Comparison of ENCODE assay signal across 8 mouse cellular contexts in the genomic region with DNA sequence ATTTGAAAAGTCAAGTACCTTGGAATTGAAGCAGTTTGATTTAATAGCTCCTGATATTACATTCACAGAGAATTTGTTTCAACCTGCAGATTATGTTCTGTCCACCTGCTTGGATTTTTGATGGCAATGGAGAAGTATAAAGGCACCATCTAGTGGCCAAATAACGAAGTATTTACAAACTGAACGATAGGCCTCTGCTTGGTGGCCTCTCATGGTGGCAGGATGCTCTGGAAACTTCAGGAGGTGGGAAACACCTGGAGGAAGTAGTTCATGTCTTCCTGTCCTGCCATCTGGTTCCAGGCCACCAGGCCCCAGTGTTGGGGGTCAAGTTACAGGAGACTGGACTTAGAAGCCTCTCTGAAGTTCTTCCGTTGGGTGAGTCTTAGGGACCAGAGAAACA. TPM values are rescaled to one million over a fixed set of nuclear protein-coding genes. Genes with fewer than 3 reads are reported as not detected.
DNase-seq lines count a peak whose midpoint lies in the region; ATAC-seq and TF ChIP-seq lines count a peak whose summit lies in the region.

No protein-coding gene starts in this region.

- TF ChIP-seq CTCF in heart, postnatal 0 days (IDR thresholded peaks at IDR 0.05; ENCODE audit: low read depth), result peak; percentile 70

- 25% methylated on average over 3 of the region's 3 CpGs for WGBS in heart, postnatal 0 days
- WGBS in embryonic facial prominence, embryonic 14.5 days, result 28% methylated on average over 3 of the region's 3 CpGs

- no peak for ATAC-seq in heart, postnatal 0 days (ENCODE audit: insufficient read depth, low read depth)
- ATAC-seq in embryonic facial prominence, embryonic 14.5 days (ENCODE audit: low read depth), result no peak

- no peak overlapping the region for H3K4me2 ChIP-seq in heart, postnatal 0 days (ENCODE audit: low read depth, low read length)
- no peak overlapping the region for H3K4me2 ChIP-seq in embryonic facial prominence, embryonic 14.5 days (ENCODE audit: low read depth, low read length)

- no peak overlapping the region for H3K4me3 ChIP-seq in heart, postnatal 0 days (ENCODE audit: low read depth, low read length)
- H3K4me3 ChIP-seq in embryonic facial prominence, embryonic 14.5 days (ENCODE audit: low read depth, low read length), result no peak overlapping the region

- no peak overlapping the region for H3K27ac ChIP-seq in heart, postnatal 0 days (ENCODE audit: low read depth)
- no peak overlapping the region for H3K27ac ChIP-seq in embryonic facial prominence, embryonic 14.5 days (replicated peaks; ENCODE audit: low read depth, low read length)

- TF ChIP-seq EP300 in heart, postnatal 0 days (IDR thresholded peaks at IDR 0.05; ENCODE audit: low read depth), result peak; percentile 84; the same call in 1 of the 2 replicates

- intact Hi-C loops in heart, postnatal 36 days (cut with DNase I), result loop anchor here (1.0 to 5.0 kb wide), 2 partner anchors 170 to 186 kb away; no protein-coding TSS in a partner anchor

- H3K4me1 ChIP-seq in heart, postnatal 0 days (ENCODE audit: control insufficient read depth, insufficient read depth), result no peaks in the 10 kb centered on the region
- no peaks in the 10 kb centered on the region for H3K4me1 ChIP-seq in embryonic facial prominence, embryonic 14.5 days (ENCODE audit: control insufficient read depth, insufficient read depth, low read length)

- no peaks in the 10 kb centered on the region for H3K36me3 ChIP-seq in heart, postnatal 0 days (replicated peaks; ENCODE audit: control insufficient read depth, insufficient read depth, low read length)
- H3K36me3 ChIP-seq in embryonic facial prominence, embryonic 14.5 days (ENCODE audit: control insufficient read depth, insufficient read depth, low read length), result no peaks in the 10 kb centered on the region

- peak; percentile 23 for DNase-seq in heart, postnatal 0 days (ENCODE audit: low spot score)
- no peak for DNase-seq in heart, postnatal 36 days
- DNase-seq in 3T3-L1 (ENCODE audit: low read depth, low spot score), result peak; percentile 60
- DNase-seq in Muller cell, postnatal 12 days (ENCODE audit: inconsistent ontology term), result peak; percentile 15
- DNase-seq in embryonic facial prominence, embryonic 14.5 days (ENCODE audit: low spot score), result peak; percentile 66
- peak; percentile 8 to 42 for DNase-seq in left cerebral cortex, adult 9 months (ENCODE audit: low spot score in 2 of 2)
- DNase-seq in yolk sac, embryonic 10.5 days (ENCODE audit: low spot score), result peak; percentile 3
- no peak for DNase-seq in natural killer cell, adult 2 months (ENCODE audit: low spot score in 2 of 2)

- no peaks in the 10 kb centered on the region for H3K9me3 ChIP-seq in heart, postnatal 0 days (replicated peaks; ENCODE audit: control insufficient read depth, low read length)
- H3K9me3 ChIP-seq in embryonic facial prominence, embryonic 14.5 days (ENCODE audit: control insufficient read depth, low read length), result no peaks in the 10 kb centered on the region

- no peaks in the 10 kb centered on the region for H3K27me3 ChIP-seq in heart, postnatal 0 days (ENCODE audit: control insufficient read depth, insufficient read depth, low read length)
- H3K27me3 ChIP-seq in embryonic facial prominence, embryonic 14.5 days (replicated peaks; ENCODE audit: control insufficient read depth, insufficient read depth, low read length), result no peaks in the 10 kb centered on the region; the same call in 1 of the 2 replicates

- H3K9ac ChIP-seq in heart, postnatal 0 days (replicated peaks; ENCODE audit: low read depth, low read length), result no peak overlapping the region
- no peak overlapping the region for H3K9ac ChIP-seq in embryonic facial prominence, embryonic 14.5 days (ENCODE audit: low read depth, low read length)

RNA-seq across cellular contexts. Expression of a gene that starts 23.5 kb away (rescaled TPM):
- total RNA-seq in heart, postnatal 0 days (2014; rRNA removed; ENCODE audit: low replicate concordance), result not detected in 2 replicates
- not detected in 2 replicates for polyA plus RNA-seq in heart, postnatal 0 days (2015; fragmentation: Nextera tagmentation; extraction: Ambion mirVana)
- not detected for total RNA-seq in heart, postnatal 36 days (2021)
- not detected in 2 replicates for polyA plus RNA-seq in embryonic facial prominence, embryonic 14.5 days (2014; fragmentation: Nextera tagmentation; extraction: Ambion mirVana)

RNA-seq across cellular contexts. Expression of a gene that starts 56.4 kb away (rescaled TPM):
- total RNA-seq in heart, postnatal 0 days (2014; rRNA removed; ENCODE audit: low replicate concordance), result not detected in 2 replicates
- polyA plus RNA-seq in heart, postnatal 0 days (2015; fragmentation: Nextera tagmentation; extraction: Ambion mirVana), result not detected in 2 replicates
- total RNA-seq in heart, postnatal 36 days (2021), result not detected
- 0.07 and 0.13 TPM in 2 replicates for polyA plus RNA-seq in embryonic facial prominence, embryonic 14.5 days (2014; fragmentation: Nextera tagmentation; extraction: Ambion mirVana)

Comparison
In these comparisons a context has a peak if more than half of its experiments do, and no peak if none do; other contexts are left out.
1. DNase-seq: peak in heart, postnatal 0 days (single experiment), 3T3-L1 (single experiment), Muller cell, postnatal 12 days (single experiment), embryonic facial prominence, embryonic 14.5 days (single experiment), left cerebral cortex, adult 9 months (2 of 2) and yolk sac, embryonic 10.5 days (single experiment); none in heart, postnatal 36 days (0 of 2) and natural killer cell, adult 2 months (0 of 2).